Mouse (Mus musculus): ENCODE results near the gene Hnrnpa1.

DNA sequence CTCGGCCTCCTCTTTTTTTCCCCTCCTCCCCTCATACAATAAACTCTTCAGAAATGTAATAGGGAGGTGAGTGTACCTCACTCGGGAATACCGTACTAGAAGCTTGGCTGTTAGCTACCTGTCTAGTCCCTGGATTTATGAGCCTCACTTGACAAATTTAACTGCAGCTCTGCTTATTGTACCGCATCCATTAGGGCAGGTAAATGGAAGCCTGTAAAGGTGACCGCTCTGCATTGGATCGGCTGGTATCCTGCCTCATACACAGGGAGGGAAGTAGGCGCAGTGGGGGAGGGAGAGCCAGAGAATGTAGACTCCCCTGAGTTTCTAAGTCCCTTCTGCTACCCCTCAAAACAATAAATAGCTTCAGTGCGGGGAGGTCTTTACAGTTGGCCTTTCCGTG is 50.6 kb downstream of the Hnrnpa1 start:
- TF ChIP-seq POLR2A (IDR thresholded peaks at IDR 0.05; ENCODE audit: extremely low read depth, insufficient read depth, low read length) (no peak), CTCF (IDR thresholded peaks at IDR 0.05; ENCODE audit: low read depth, low read length) (no peak)
